Mouse (Mus musculus) limb, embryonic 12.5 days (tissue): ENCODE results near the gene Txndc11. TPM values are rescaled to one million over a fixed set of nuclear protein-coding genes. Genes with fewer than 3 reads are reported as not detected.

Experiments used
- ATAC-seq: fragments of 200-750 bp; cut with Nextera tagmentation; 2 replicates; pipeline ENCODE4 v1.8.0; 2017; ENCODE audit warnings: low read depth, moderate TSS enrichment; ENCODE audit not compliant: insufficient number of reproducible peaks, insufficient read depth, low FRiP score, low TSS enrichment
- H3K27ac ChIP-seq: fragments of 300-500 bp; sonication (generic); 2 replicates; pipeline ENCODE4 v1.5.1; 2016; ENCODE audit warnings: mild to moderate bottlenecking, moderate library complexity
- H3K27me3 ChIP-seq: fragments of 300-500 bp; sonication (generic); 2 replicates; pipeline ENCODE4 v1.6.1; 2016; ENCODE audit warnings: mild to moderate bottlenecking, moderate library complexity
- H3K36me3 ChIP-seq: fragments of 300-500 bp; sonication (generic); 2 replicates; pipeline ENCODE4 v1.6.1; 2016; ENCODE audit warnings: mild to moderate bottlenecking, moderate library complexity
- H3K4me1 ChIP-seq: fragments of 300-500 bp; sonication (generic); replicated peaks from 2 replicates; pipeline ENCODE4 v1.6.1; 2016
- H3K4me2 ChIP-seq: fragments of 300-500 bp; sonication (generic); 2 replicates; pipeline ENCODE4 v1.6.1; 2016; ENCODE audit warnings: mild to moderate bottlenecking, moderate library complexity
- H3K4me3 ChIP-seq: fragments of 300-500 bp; sonication (generic); replicated peaks from 2 replicates; pipeline ENCODE4 v1.5.1; 2016; ENCODE audit warnings: mild to moderate bottlenecking
- H3K9ac ChIP-seq: fragments of 300-500 bp; sonication (generic); replicated peaks from 2 replicates; pipeline ENCODE4 v1.6.1; 2016; ENCODE audit warnings: mild to moderate bottlenecking, moderate library complexity
- H3K9me3 ChIP-seq: fragments of 300-500 bp; sonication (generic); 2 replicates; pipeline ENCODE4 v1.6.1; 2016; ENCODE audit warnings: mild to moderate bottlenecking, moderate library complexity
- WGBS: fragments of 180-500 bp; shearing (Covaris S2); methylation state at CpG from one replicate; pipeline ENCODE4 v1.1.7; 2016; 5-methylcytosine and 5-hydroxymethylcytosine counted together
- polyA plus RNA-seq: library from polyadenylated mRNA; unstranded; fragments of >200 nt; fragmentation: Nextera tagmentation; extraction: Ambion mirVana; gene quantifications from 2 replicates; pipeline ENCODE4 v1.2.1, GENCODE M21; 2016

The Txndc11 gene
- polyA plus RNA-seq, 1 experiment from 2014 or later: 39.5 TPM

- 0 out of 2 replicates have a peak, but pooled peaks cover 5% of the 10 kb centered on the region for H3K4me1 ChIP-seq
- H3K9me3 ChIP-seq: no peaks in the 10 kb centered on the region
- no peak overlapping the region for H3K4me2 ChIP-seq
- no peak overlapping the region for H3K4me3 ChIP-seq
- no peaks in the 10 kb centered on the region for H3K27me3 ChIP-seq
- H3K27ac ChIP-seq: no peak overlapping the region
- peaks cover 24% of the 10 kb centered on the region; the same call in 1 of the 2 replicates for H3K36me3 ChIP-seq
- no peak for ATAC-seq
- H3K9ac ChIP-seq: no peak overlapping the region
- whole genome bisulfite sequencing: 78% methylated on average over 3 of the region's 3 CpGs
Observed at GRCm38 (mm10) chr16:11097301-11097700, 37.1 kb downstream of the Txndc11 start.

GRCm38 (mm10) chr16:11093717-11094386 is 40.6 kb downstream of the Txndc11 start:
- no peak for ATAC-seq
- Histone ChIP-seq H3K9ac (no peak overlapping the region), H3K9me3 (no peaks in the 10 kb centered on the region), H3K36me3 (peaks cover 43% of the 10 kb centered on the region), H3K27me3 (no peaks in the 10 kb centered on the region), H3K4me1 (0 out of 2 replicates have a peak, but pooled peaks cover 5% of the 10 kb centered on the region), H3K4me2 (no peak overlapping the region), H3K4me3 (no peak overlapping the region), H3K27ac (no peak overlapping the region)
- 91% methylated on average over 13 of the region's 13 CpGs for WGBS

- H3K36me3 ChIP-seq: peaks cover 57% of the 10 kb centered on the region
- no peaks in the 10 kb centered on the region for H3K27me3 ChIP-seq
- no peak overlapping the region for H3K27ac ChIP-seq
- no peak for ATAC-seq
- WGBS: 82% methylated on average over 3 of the region's 3 CpGs
- H3K4me3 ChIP-seq: no peak overlapping the region
- no peaks in the 10 kb centered on the region for H3K4me1 ChIP-seq
- H3K4me2 ChIP-seq: no peak overlapping the region
- no peak overlapping the region for H3K9ac ChIP-seq
- no peaks in the 10 kb centered on the region for H3K9me3 ChIP-seq
Observed at GRCm38 (mm10) chr16:11092523-11092922, 41.9 kb downstream of the Txndc11 start.

- Histone ChIP-seq H3K27ac (no peak overlapping the region), H3K4me3 (no peak overlapping the region), H3K9me3 (no peaks in the 10 kb centered on the region), H3K36me3 (peaks cover 60% of the 10 kb centered on the region), H3K4me1 (no peaks in the 10 kb centered on the region), H3K9ac (no peak overlapping the region), H3K27me3 (no peaks in the 10 kb centered on the region), H3K4me2 (no peak overlapping the region)
- no peak for ATAC-seq
- WGBS: 84% methylated on average over 4 of the region's 4 CpGs
Observed at GRCm38 (mm10) chr16:11092061-11092460, 42.4 kb downstream of the Txndc11 start.

GRCm38 (mm10) chr16:11090836-11091570 is 43.4 kb downstream of the Txndc11 start:
- WGBS: 84% methylated on average over 10 of the region's 10 CpGs
- no peak overlapping the region for H3K27ac ChIP-seq
- no peaks in the 10 kb centered on the region for H3K27me3 ChIP-seq
- no peak overlapping the region for H3K4me3 ChIP-seq
- H3K36me3 ChIP-seq: peaks cover 71% of the 10 kb centered on the region
- ATAC-seq: no peak
- no peaks in the 10 kb centered on the region for H3K9me3 ChIP-seq
- no peak overlapping the region for H3K4me2 ChIP-seq
- no peak overlapping the region for H3K9ac ChIP-seq
- H3K4me1 ChIP-seq: no peaks in the 10 kb centered on the region

- Histone ChIP-seq H3K27ac (no peak overlapping the region), H3K9me3 (no peaks in the 10 kb centered on the region), H3K4me2 (no peak overlapping the region), H3K4me3 (no peak overlapping the region), H3K4me1 (no peaks in the 10 kb centered on the region), H3K27me3 (no peaks in the 10 kb centered on the region), H3K36me3 (peaks cover 95% of the 10 kb centered on the region), H3K9ac (no peak overlapping the region)
- 79% methylated on average over 5 of the region's 5 CpGs for WGBS
- ATAC-seq: no peak
Observed at GRCm38 (mm10) chr16:11086856-11087588, 47.4 kb downstream of the Txndc11 start.

- Histone ChIP-seq H3K27ac (no peak overlapping the region), H3K9ac (no peak overlapping the region), H3K4me1 (no peaks in the 10 kb centered on the region), H3K36me3 (peaks cover 95% of the 10 kb centered on the region), H3K27me3 (no peaks in the 10 kb centered on the region), H3K9me3 (no peaks in the 10 kb centered on the region), H3K4me2 (no peak overlapping the region), H3K4me3 (no peak overlapping the region)
- WGBS: 93% methylated on average over 3 of the region's 3 CpGs
- no peak for ATAC-seq
Observed at GRCm38 (mm10) chr16:11086299-11086698, 48.2 kb downstream of the Txndc11 start.

GRCm38 (mm10) chr16:11084181-11084580 is 50.3 kb downstream of the Txndc11 start:
- Histone ChIP-seq H3K9me3 (no peaks in the 10 kb centered on the region), H3K36me3 (peaks cover 95% of the 10 kb centered on the region), H3K9ac (no peak overlapping the region), H3K4me2 (no peak overlapping the region), H3K27ac (no peak overlapping the region), H3K4me1 (no peaks in the 10 kb centered on the region), H3K4me3 (no peak overlapping the region), H3K27me3 (no peaks in the 10 kb centered on the region)
- 92% methylated on average over 8 of the region's 8 CpGs for WGBS
- no peak for ATAC-seq

- Histone ChIP-seq H3K9ac (no peak overlapping the region), H3K4me2 (no peak overlapping the region), H3K4me1 (no peaks in the 10 kb centered on the region), H3K27me3 (no peaks in the 10 kb centered on the region), H3K27ac (no peak overlapping the region), H3K9me3 (no peaks in the 10 kb centered on the region), H3K36me3 (peaks cover 88% of the 10 kb centered on the region), H3K4me3 (no peak overlapping the region)
- no peak for ATAC-seq
- 87% methylated on average over 3 of the region's 3 CpGs for WGBS
Observed at GRCm38 (mm10) chr16:11078216-11078869, 56.1 kb downstream of the Txndc11 start.

- Histone ChIP-seq H3K4me3 (no peak overlapping the region), H3K27me3 (no peaks in the 10 kb centered on the region), H3K4me2 (no peak overlapping the region), H3K36me3 (peaks cover 88% of the 10 kb centered on the region), H3K9me3 (no peaks in the 10 kb centered on the region), H3K4me1 (peaks cover 2% of the 10 kb centered on the region; the same call in 1 of the 2 replicates), H3K27ac (no peak overlapping the region), H3K9ac (no peak overlapping the region)
- WGBS: 93% methylated on average over 9 of the region's 9 CpGs
- ATAC-seq: no peak
Observed at GRCm38 (mm10) chr16:11077601-11078201, 56.7 kb downstream of the Txndc11 start.
